Comparison of ENCODE assay signal across 16 mouse cellular contexts in genomic region chr3:156754790-156755530, GRCm38 (mm10).
DNase-seq lines count a peak whose midpoint lies in the region; ATAC-seq and TF ChIP-seq lines count a peak whose summit lies in the region.
"Had no signal": no experiment of that assay in that cellular context is flagged by ENCODE, and none has a peak within 500 bp of the region (broad histone marks: within the 10 kb centered on the region; RNA-seq: fewer than 3 reads in every experiment).

No protein-coding gene starts in this region.

- no peak overlapping the region for H3K9ac ChIP-seq in neural tube, embryonic 13.5 days
- H3K9ac ChIP-seq in embryonic facial prominence, embryonic 14.5 days (ENCODE audit: low read depth, low read length), result no peak overlapping the region
- no peak overlapping the region for H3K9ac ChIP-seq in hindbrain, embryonic 14.5 days
- H3K9ac ChIP-seq: embryonic facial prominence, embryonic 15.5 days; liver, postnatal 0 days had no signal

- H3K4me2 ChIP-seq in neural tube, embryonic 13.5 days, result no peak overlapping the region
- no peak overlapping the region for H3K4me2 ChIP-seq in embryonic facial prominence, embryonic 14.5 days (ENCODE audit: low read depth, low read length)
- H3K4me2 ChIP-seq in hindbrain, embryonic 14.5 days (replicated peaks), result no peak overlapping the region
- H3K4me2 ChIP-seq: embryonic facial prominence, embryonic 15.5 days had no signal

- peak; percentile 50; the same call in 1 of the 2 replicates for ATAC-seq in neural tube, embryonic 13.5 days (ENCODE audit: low read depth)
- ATAC-seq in embryonic facial prominence, embryonic 14.5 days (ENCODE audit: low read depth), result 0 out of 2 replicates have a peak, but pooled peaks have one; percentile 44
- ATAC-seq in hindbrain, embryonic 14.5 days (ENCODE audit: low FRiP score), result no peak
- ATAC-seq: liver, postnatal 0 days had no signal

- no peaks in the 10 kb centered on the region for H3K36me3 ChIP-seq in neural tube, embryonic 13.5 days
- H3K36me3 ChIP-seq in embryonic facial prominence, embryonic 14.5 days (ENCODE audit: control insufficient read depth, insufficient read depth, low read length), result no peaks in the 10 kb centered on the region
- no peaks in the 10 kb centered on the region for H3K36me3 ChIP-seq in hindbrain, embryonic 14.5 days (replicated peaks; ENCODE audit: control insufficient read depth, insufficient read depth)
- H3K36me3 ChIP-seq: embryonic facial prominence, embryonic 15.5 days had no signal

- H3K4me3 ChIP-seq in neural tube, embryonic 13.5 days, result no peak overlapping the region
- no peak overlapping the region for H3K4me3 ChIP-seq in embryonic facial prominence, embryonic 14.5 days (ENCODE audit: low read depth, low read length)
- H3K4me3 ChIP-seq in hindbrain, embryonic 14.5 days (replicated peaks; ENCODE audit: low read length), result no peak overlapping the region
- no peak overlapping the region for H3K4me3 ChIP-seq in gastrocnemius, adult 2 months
- H3K4me3 ChIP-seq: embryonic facial prominence, embryonic 15.5 days had no signal

- TF ChIP-seq CTCF in gastrocnemius, adult 2 months (IDR thresholded peaks at IDR 0.05), result no peak

- H3K27ac ChIP-seq in neural tube, embryonic 13.5 days (replicated peaks), result no peak overlapping the region
- no peak overlapping the region for H3K27ac ChIP-seq in embryonic facial prominence, embryonic 14.5 days (replicated peaks; ENCODE audit: low read depth, low read length)
- 0 out of 2 replicates have a peak overlapping the region, but pooled peaks have one; percentile 32 for H3K27ac ChIP-seq in hindbrain, embryonic 14.5 days
- no peak overlapping the region for H3K27ac ChIP-seq in gastrocnemius, adult 2 months
- H3K27ac ChIP-seq: embryonic facial prominence, embryonic 15.5 days had no signal

- WGBS in neural tube, embryonic 13.5 days, result 86% methylated on average over 1 of the region's 1 CpGs
- 59% methylated on average over 1 of the region's 1 CpGs for WGBS in embryonic facial prominence, embryonic 14.5 days
- WGBS in hindbrain, embryonic 14.5 days, result 69% methylated on average over 1 of the region's 1 CpGs

- intact Hi-C loops in gastrocnemius, adult 2 months (cut with DNase I), result no loop called here

- DNase-seq in neural tube, embryonic 10.5 days (ENCODE audit: extremely low spot score, low spot score), result no peak
- DNase-seq in embryonic facial prominence, embryonic 14.5 days (ENCODE audit: low spot score), result no peak
- DNase-seq in hindbrain, embryonic 14.5 days (ENCODE audit: low spot score), result peak; percentile 44
- peak; percentile 17 for DNase-seq in retina, postnatal 1 day
- no peak for DNase-seq in spleen, postnatal 14 days (ENCODE audit: low spot score in 2 of 2)
- no peak for DNase-seq in gastrocnemius, adult 2 months
- DNase-seq in gastrocnemius, postnatal 4 days (ENCODE audit: low spot score in 2 of 2), result no peak
- DNase-seq: cerebellum, adult 9-10 months; heart, postnatal 4 days; kidney, adult 18-20 months; kidney, postnatal 36 days; liver, postnatal 0 days; lung, postnatal 36 days; spleen, adult 18-20 months had no signal

- H3K9me3 ChIP-seq in neural tube, embryonic 13.5 days, result no peaks in the 10 kb centered on the region
- no peaks in the 10 kb centered on the region for H3K9me3 ChIP-seq in embryonic facial prominence, embryonic 14.5 days (ENCODE audit: control insufficient read depth, low read length)
- H3K9me3 ChIP-seq in hindbrain, embryonic 14.5 days (ENCODE audit: control insufficient read depth, low read length), result no peaks in the 10 kb centered on the region
- H3K9me3 ChIP-seq: embryonic facial prominence, embryonic 15.5 days had no signal

- no peaks in the 10 kb centered on the region for H3K27me3 ChIP-seq in neural tube, embryonic 13.5 days
- H3K27me3 ChIP-seq in embryonic facial prominence, embryonic 14.5 days (replicated peaks; ENCODE audit: control insufficient read depth, insufficient read depth, low read length), result no peaks in the 10 kb centered on the region
- H3K27me3 ChIP-seq in hindbrain, embryonic 14.5 days (ENCODE audit: control insufficient read depth, insufficient read depth, low read length), result no peaks in the 10 kb centered on the region
- H3K27me3 ChIP-seq: embryonic facial prominence, embryonic 15.5 days had no signal

- H3K4me1 ChIP-seq in neural tube, embryonic 13.5 days (replicated peaks), result no peaks in the 10 kb centered on the region
- no peaks in the 10 kb centered on the region for H3K4me1 ChIP-seq in embryonic facial prominence, embryonic 14.5 days (ENCODE audit: control insufficient read depth, insufficient read depth, low read length)
- H3K4me1 ChIP-seq in hindbrain, embryonic 14.5 days (replicated peaks; ENCODE audit: control insufficient read depth, insufficient read depth, low read length), result 0 out of 2 replicates have a peak, but pooled peaks cover 4% of the 10 kb centered on the region
- H3K4me1 ChIP-seq: embryonic facial prominence, embryonic 15.5 days had no signal

Comparison
In these comparisons a context has a peak if more than half of its experiments do, and no peak if none do; other contexts are left out.
1. DNase-seq: peak in hindbrain, embryonic 14.5 days (single experiment) and retina, postnatal 1 day (single experiment); none in neural tube, embryonic 10.5 days (single experiment), embryonic facial prominence, embryonic 14.5 days (single experiment), spleen, postnatal 14 days (0 of 2), gastrocnemius, adult 2 months (single experiment) and gastrocnemius, postnatal 4 days (0 of 2).